Mouse (Mus musculus) kidney, postnatal 0 days (tissue): ENCODE data around the gene Cd151. TPM values are rescaled to one million over a fixed set of nuclear protein-coding genes. Genes with fewer than 3 reads are reported as not detected.

ENCODE experiments used
- ATAC-seq: fragments of 200-750 bp; cut with Nextera tagmentation; replicated peaks from 2 replicates; pipeline ENCODE4 v1.8.0; 2017; ENCODE audit warnings: low read depth, moderate number of reproducible peaks, moderate TSS enrichment, moderate library complexity; ENCODE audit not compliant: low FRiP score
- DNase-seq: peaks from one replicate; pipeline ENCODE4 v3.0.0-alpha.2; 2016; ENCODE audit warnings: low spot score
- H3K27ac ChIP-seq: fragments of 300-500 bp; sonication (generic); 2 replicates; pipeline ENCODE4 v1.5.1; 2014; ENCODE audit warnings: mild to moderate bottlenecking
- H3K27me3 ChIP-seq: fragments of 300-500 bp; sonication (generic); 2 replicates; pipeline ENCODE4 v1.6.1; 2014; ENCODE audit warnings: low read length, mixed read lengths; ENCODE audit not compliant: insufficient read depth
- H3K36me3 ChIP-seq: fragments of 300-500 bp; sonication (generic); 2 replicates; pipeline ENCODE4 v1.6.1; 2014; ENCODE audit warnings: low read length, mixed read lengths; ENCODE audit not compliant: insufficient read depth
- H3K4me1 ChIP-seq: fragments of 300-500 bp; sonication (generic); replicated peaks from 2 replicates; pipeline ENCODE4 v1.6.1; 2014; ENCODE audit warnings: antibody characterized with exemption, low read length, mixed read lengths; ENCODE audit not compliant: insufficient read depth
- H3K4me2 ChIP-seq: fragments of 300-500 bp; sonication (generic); 2 replicates; pipeline ENCODE4 v1.6.1; 2014; ENCODE audit warnings: mild to moderate bottlenecking, low read length, moderate library complexity, mixed read lengths
- H3K4me3 ChIP-seq: fragments of 300-500 bp; sonication (generic); replicated peaks from 2 replicates; pipeline ENCODE4 v1.5.1; 2014; ENCODE audit warnings: low read depth, low read length
- H3K9ac ChIP-seq: fragments of 300-500 bp; sonication (generic); 2 replicates; pipeline ENCODE4 v1.6.1; 2014; ENCODE audit warnings: low read depth, low read length
- H3K9me3 ChIP-seq: fragments of 300-500 bp; sonication (generic); replicated peaks from 2 replicates; pipeline ENCODE4 v1.6.1; 2016; ENCODE audit warnings: low read length, inconsistent platforms, mixed read lengths
- CTCF ChIP-seq: IDR thresholded peaks from 2 replicates; pipeline ENCODE4 v1.5.1; 2016; ENCODE audit warnings: antibody characterized with exemption, low read depth, mild to moderate bottlenecking, moderate library complexity
- WGBS: fragments of 180-500 bp; shearing (Covaris S2); extraction: QIAGEN DNeasy Blood & Tissue Kit; methylation state at CpG from one replicate; pipeline ENCODE4 v1.1.7; 2014; 5-methylcytosine and 5-hydroxymethylcytosine counted together
- polyA plus RNA-seq: library from polyadenylated mRNA; unstranded; fragments of >200 nt; fragmentation: Nextera tagmentation; extraction: Ambion mirVana; gene quantifications from 2 replicates; pipeline ENCODE4 v1.2.1, GENCODE M21; 2015

Cd151 gene
- polyA plus RNA-seq, 1 experiment from 2014 or later = 36.1 TPM

GRCm38 (mm10) chr7:141478270-141478748 is 11.1 kb downstream of the Cd151 start:
- Histone ChIP-seq H3K4me1 (peaks cover 39% of the 10 kb centered on the region), H3K27ac (peak overlapping the region; percentile 96), H3K27me3 (no peaks in the 10 kb centered on the region), H3K9ac (peak overlapping the region; percentile 9; the same call in 1 of the 2 replicates), H3K4me3 (no peak overlapping the region), H3K9me3 (no peaks in the 10 kb centered on the region), H3K36me3 (no peaks in the 10 kb centered on the region), H3K4me2 (peak overlapping the region; percentile 97)
- ATAC-seq = no peak
- DNase-seq = no peak
- WGBS = 69% methylated on average over 5 of the region's 5 CpGs
- TF ChIP-seq CTCF = no peak

GRCm38 (mm10) chr7:141480842-141481497 is 13.8 kb downstream of the Cd151 start:
- no peaks in the 10 kb centered on the region for H3K9me3 ChIP-seq
- H3K4me2 ChIP-seq = peak overlapping the region; percentile 99
- H3K27ac ChIP-seq = no peak overlapping the region
- H3K9ac ChIP-seq = no peak overlapping the region
- no peaks in the 10 kb centered on the region for H3K36me3 ChIP-seq
- no peaks in the 10 kb centered on the region for H3K27me3 ChIP-seq
- H3K4me1 ChIP-seq = peaks cover 33% of the 10 kb centered on the region
- TF ChIP-seq CTCF = peak; percentile 95
- H3K4me3 ChIP-seq = peak overlapping the region; percentile 50
- DNase-seq (peak; percentile 92), ATAC-seq (no peak; the same call in 1 of the 2 replicates)
- WGBS = 8% methylated on average over 10 of the region's 10 CpGs

- Histone ChIP-seq H3K4me1 (peaks cover 32% of the 10 kb centered on the region), H3K4me3 (peak overlapping the region; percentile 50), H3K4me2 (peak overlapping the region; percentile 99), H3K36me3 (0 out of 2 replicates have a peak, but pooled peaks cover 6% of the 10 kb centered on the region), H3K27ac (no peak overlapping the region), H3K9me3 (no peaks in the 10 kb centered on the region), H3K27me3 (no peaks in the 10 kb centered on the region), H3K9ac (peak overlapping the region; percentile 50; the same call in 1 of the 2 replicates)
- 1% methylated on average over 77 of the region's 81 CpGs for WGBS
- peak; percentile 68 for TF ChIP-seq CTCF
- ATAC-seq (no peak; the same call in 1 of the 2 replicates), DNase-seq (peak; percentile 90)
Measured at GRCm38 (mm10) chr7:141481498-141482401, 14.6 kb downstream of the Cd151 start.

GRCm38 (mm10) chr7:141482531-141483024 is 15.4 kb downstream of the Cd151 start:
- Histone ChIP-seq H3K4me2 (peak overlapping the region; percentile 99), H3K9me3 (no peaks in the 10 kb centered on the region), H3K36me3 (0 out of 2 replicates have a peak, but pooled peaks cover 8% of the 10 kb centered on the region), H3K27me3 (no peaks in the 10 kb centered on the region), H3K27ac (no peak overlapping the region), H3K9ac (peak overlapping the region; percentile 50; the same call in 1 of the 2 replicates), H3K4me3 (peak overlapping the region; percentile 50), H3K4me1 (peaks cover 24% of the 10 kb centered on the region)
- DNase-seq (no peak), ATAC-seq (no peak)
- WGBS = 13% methylated on average over 11 of the region's 11 CpGs
- no peak for TF ChIP-seq CTCF

GRCm38 (mm10) chr7:141483114-141483653 is 16.0 kb downstream of the Cd151 start:
- Histone ChIP-seq H3K4me1 (peaks cover 20% of the 10 kb centered on the region), H3K36me3 (0 out of 2 replicates have a peak, but pooled peaks cover 8% of the 10 kb centered on the region), H3K4me3 (no peak overlapping the region), H3K27me3 (no peaks in the 10 kb centered on the region), H3K9me3 (no peaks in the 10 kb centered on the region), H3K4me2 (no peak overlapping the region), H3K27ac (no peak overlapping the region), H3K9ac (no peak overlapping the region)
- DNase-seq (no peak), ATAC-seq (no peak)
- WGBS = 79% methylated on average over 6 of the region's 6 CpGs
- TF ChIP-seq CTCF = no peak
